Mouse (Mus musculus): ENCODE measurements at regions not wholly inside any gene's neighbourhood (a gene's known extent, or its start where the extent isn't known, plus 50 kb on each side); places are given as distances from the start of the nearest gene placed in this dataset.

DNA sequence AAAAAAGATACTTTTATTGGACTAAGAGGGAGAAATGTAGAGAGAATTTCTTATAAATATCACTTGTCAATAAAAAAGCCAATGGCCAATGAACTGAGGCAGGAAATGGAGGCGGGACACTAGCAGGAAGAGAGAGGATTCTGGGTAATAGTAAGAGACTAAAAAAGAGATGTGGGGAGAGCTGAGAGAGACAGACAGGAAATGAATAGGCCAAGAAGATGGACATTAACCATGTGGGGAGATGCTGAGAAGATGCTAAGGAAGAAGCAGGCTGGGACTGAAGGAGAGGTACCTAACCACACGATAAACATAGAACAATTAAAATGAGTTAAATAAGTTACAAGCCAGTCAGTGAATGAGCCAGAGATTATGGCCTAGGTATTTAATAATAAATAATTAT lies 181.0 kb upstream of the Nfe2l3 start:
- Histone ChIP-seq H3K36me3 (ENCODE audit: control insufficient read depth, insufficient read depth, low read length) (no peaks in the 10 kb centered on the region), H3K4me1 (ENCODE audit: control insufficient read depth, insufficient read depth, low read length) (no peaks in the 10 kb centered on the region), H3K27me3 (ENCODE audit: control insufficient read depth, insufficient read depth, low read length) (no peaks in the 10 kb centered on the region), H3K9me3 (ENCODE audit: control insufficient read depth, low read length) (no peaks in the 10 kb centered on the region), H3K4me2 (ENCODE audit: low read depth, low read length) (no peak overlapping the region), H3K9ac (replicated peaks; ENCODE audit: low read depth, low read length) (no peak overlapping the region), H3K27ac (ENCODE audit: low read depth, low read length) (no peak overlapping the region), H3K4me3 (ENCODE audit: low read depth, low read length) (no peak overlapping the region)
- 88% methylated on average over 2 of the region's 2 CpGs for WGBS
- no peak for ATAC-seq (ENCODE audit: low read depth)

DNA sequence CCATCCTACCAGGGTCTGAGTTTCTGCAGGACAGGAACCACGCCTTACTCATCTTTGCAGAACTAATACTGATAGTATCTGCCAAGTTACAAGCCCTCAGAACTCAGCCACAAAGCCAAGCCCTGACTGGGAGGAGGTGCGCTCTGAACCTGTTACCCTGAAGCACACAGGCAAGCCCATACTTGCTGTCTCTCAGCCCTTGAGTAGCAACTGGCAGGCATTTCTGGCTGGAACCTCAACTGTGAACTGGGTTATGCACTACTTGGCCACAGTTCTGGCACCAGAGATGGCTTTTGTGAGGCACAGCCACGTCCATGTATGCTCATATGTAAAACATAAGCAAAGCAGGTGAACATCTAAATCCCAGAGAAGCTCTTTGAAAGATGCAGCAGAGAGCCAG lies 179.7 kb upstream of the Nfe2l3 start:
- no peak for ATAC-seq (ENCODE audit: low read depth)
- H3K36me3 ChIP-seq (ENCODE audit: control insufficient read depth, insufficient read depth, low read length) = no peaks in the 10 kb centered on the region
- H3K9me3 ChIP-seq (ENCODE audit: control insufficient read depth, low read length) = no peaks in the 10 kb centered on the region
- no peaks in the 10 kb centered on the region for H3K27me3 ChIP-seq (ENCODE audit: control insufficient read depth, insufficient read depth, low read length)
- H3K4me2 ChIP-seq (ENCODE audit: low read depth, low read length) = no peak overlapping the region
- H3K4me1 ChIP-seq (ENCODE audit: control insufficient read depth, insufficient read depth, low read length) = no peaks in the 10 kb centered on the region
- no peak overlapping the region for H3K27ac ChIP-seq (ENCODE audit: low read depth, low read length)
- no peak overlapping the region for H3K9ac ChIP-seq (replicated peaks; ENCODE audit: low read depth, low read length)
- no peak overlapping the region for H3K4me3 ChIP-seq (ENCODE audit: low read depth, low read length)
- 88% methylated on average over 3 of the region's 3 CpGs for WGBS

DNA sequence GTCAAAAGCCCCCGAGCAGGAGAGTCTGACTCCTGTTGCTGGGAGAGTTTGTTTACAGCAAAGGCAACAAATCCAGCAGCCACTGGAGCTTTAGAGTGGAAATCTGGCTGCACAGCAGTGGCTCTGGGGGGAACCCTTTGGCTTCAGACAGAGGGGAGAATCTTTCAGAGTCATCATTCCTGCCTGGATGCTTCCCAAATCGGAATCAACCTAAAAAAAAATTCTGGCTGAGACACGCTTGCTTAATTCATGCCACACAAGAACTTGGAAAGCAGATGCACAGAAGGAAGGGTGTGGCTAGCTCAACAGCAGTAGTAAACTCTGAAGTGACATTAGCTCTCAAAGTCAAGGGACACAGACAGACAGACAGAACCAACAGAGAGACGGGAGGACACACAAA lies 175.8 kb upstream of the Nfe2l3 start:
- WGBS = 81% methylated on average over 4 of the region's 4 CpGs
- no peak overlapping the region for H3K9ac ChIP-seq (replicated peaks; ENCODE audit: low read depth, low read length)
- H3K9me3 ChIP-seq (ENCODE audit: control insufficient read depth, low read length) = no peaks in the 10 kb centered on the region
- H3K4me3 ChIP-seq (ENCODE audit: low read depth, low read length) = no peak overlapping the region
- H3K27me3 ChIP-seq (ENCODE audit: control insufficient read depth, insufficient read depth, low read length) = no peaks in the 10 kb centered on the region
- no peak for ATAC-seq (ENCODE audit: low read depth)
- no peak overlapping the region for H3K27ac ChIP-seq (ENCODE audit: low read depth, low read length)
- H3K4me1 ChIP-seq (ENCODE audit: control insufficient read depth, insufficient read depth, low read length) = no peaks in the 10 kb centered on the region
- no peaks in the 10 kb centered on the region for H3K36me3 ChIP-seq (ENCODE audit: control insufficient read depth, insufficient read depth, low read length)
- no peak overlapping the region for H3K4me2 ChIP-seq (ENCODE audit: low read depth, low read length)

DNA sequence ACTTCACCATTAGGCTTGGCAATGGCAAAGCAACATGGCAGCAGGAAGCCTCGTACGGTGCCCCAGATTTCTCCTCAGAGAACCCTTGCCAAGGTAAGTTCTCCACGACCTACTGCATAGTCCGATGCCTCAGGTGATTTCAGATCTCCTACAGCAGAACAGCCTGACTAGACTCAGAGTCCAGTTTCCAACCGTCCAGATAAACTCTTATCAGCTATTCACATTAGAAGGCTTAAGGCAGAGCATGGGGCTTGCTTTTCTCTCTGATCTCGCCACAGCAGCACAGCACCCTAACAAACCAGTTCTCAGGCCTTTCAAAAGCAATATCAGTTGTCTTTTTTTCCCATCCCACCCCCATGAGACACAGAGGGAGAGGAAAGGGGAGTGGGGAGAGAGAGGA lies 174.9 kb upstream of the Nfe2l3 start:
- Histone ChIP-seq H3K4me3 (ENCODE audit: low read depth, low read length) (no peak overlapping the region), H3K9me3 (ENCODE audit: control insufficient read depth, low read length) (no peaks in the 10 kb centered on the region), H3K36me3 (ENCODE audit: control insufficient read depth, insufficient read depth, low read length) (no peaks in the 10 kb centered on the region), H3K27ac (ENCODE audit: low read depth, low read length) (no peak overlapping the region), H3K4me1 (ENCODE audit: control insufficient read depth, insufficient read depth, low read length) (no peaks in the 10 kb centered on the region), H3K4me2 (ENCODE audit: low read depth, low read length) (no peak overlapping the region), H3K9ac (replicated peaks; ENCODE audit: low read depth, low read length) (no peak overlapping the region), H3K27me3 (ENCODE audit: control insufficient read depth, insufficient read depth, low read length) (no peaks in the 10 kb centered on the region)
- WGBS = 91% methylated on average over 6 of the region's 6 CpGs
- no peak for ATAC-seq (ENCODE audit: low read depth)

DNA sequence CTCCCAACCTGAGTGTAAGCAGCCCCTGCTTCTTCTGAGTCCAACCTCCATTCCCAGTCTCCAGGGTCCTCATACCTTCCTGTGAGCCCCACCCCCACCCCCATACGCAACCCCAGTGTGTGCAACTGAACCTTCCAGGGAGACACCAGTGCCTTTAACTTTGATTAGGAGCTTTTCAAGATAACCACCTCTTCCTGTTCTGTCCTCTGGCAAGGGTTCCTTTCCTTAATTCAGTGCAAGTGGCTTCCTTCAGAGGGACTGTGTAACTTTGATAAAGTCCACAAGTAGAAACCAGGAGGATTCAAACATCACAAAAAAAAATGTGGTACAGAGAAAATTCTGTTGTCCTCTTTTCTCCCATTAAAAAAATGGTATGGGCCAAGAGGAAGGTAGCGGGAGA lies 174.2 kb upstream of the Nfe2l3 start:
- Histone ChIP-seq H3K4me3 (ENCODE audit: low read depth, low read length) (no peak overlapping the region), H3K9me3 (ENCODE audit: control insufficient read depth, low read length) (no peaks in the 10 kb centered on the region), H3K27ac (ENCODE audit: low read depth, low read length) (no peak overlapping the region), H3K4me2 (ENCODE audit: low read depth, low read length) (no peak overlapping the region), H3K27me3 (ENCODE audit: control insufficient read depth, insufficient read depth, low read length) (no peaks in the 10 kb centered on the region), H3K4me1 (ENCODE audit: control insufficient read depth, insufficient read depth, low read length) (no peaks in the 10 kb centered on the region), H3K36me3 (ENCODE audit: control insufficient read depth, insufficient read depth, low read length) (no peaks in the 10 kb centered on the region), H3K9ac (replicated peaks; ENCODE audit: low read depth, low read length) (no peak overlapping the region)
- WGBS = 95% methylated on average over 2 of the region's 2 CpGs
- no peak for ATAC-seq (ENCODE audit: low read depth)

DNA sequence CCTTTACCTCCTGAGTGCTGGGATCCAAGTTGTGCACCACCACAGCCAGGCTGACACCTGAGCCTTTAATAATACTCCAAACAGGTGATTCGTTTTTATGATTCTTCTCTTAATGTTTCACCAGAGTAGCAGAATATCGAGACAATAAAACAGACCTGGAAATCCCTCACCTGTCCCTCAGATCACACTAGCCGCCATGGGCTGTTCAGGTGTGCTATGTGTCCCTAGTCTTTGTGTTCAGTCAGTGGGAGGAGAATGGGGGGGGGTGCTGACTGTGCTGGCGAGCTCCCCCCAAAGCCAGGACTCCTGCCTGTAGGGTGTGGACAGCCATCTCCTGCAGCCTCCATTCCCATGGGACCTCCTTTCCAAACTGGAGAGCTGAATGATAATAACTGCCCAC lies 168.9 kb upstream of the Nfe2l3 start:
- Histone ChIP-seq H3K27ac (ENCODE audit: low read depth, low read length) (no peak overlapping the region), H3K9me3 (ENCODE audit: control insufficient read depth, low read length) (no peaks in the 10 kb centered on the region), H3K36me3 (ENCODE audit: control insufficient read depth, insufficient read depth, low read length) (no peaks in the 10 kb centered on the region), H3K27me3 (ENCODE audit: control insufficient read depth, insufficient read depth, low read length) (no peaks in the 10 kb centered on the region), H3K4me1 (ENCODE audit: control insufficient read depth, insufficient read depth, low read length) (no peaks in the 10 kb centered on the region), H3K4me3 (ENCODE audit: low read depth, low read length) (no peak overlapping the region), H3K9ac (replicated peaks; ENCODE audit: low read depth, low read length) (no peak overlapping the region), H3K4me2 (ENCODE audit: low read depth, low read length) (no peak overlapping the region)
- 89% methylated on average over 4 of the region's 4 CpGs for WGBS
- ATAC-seq (ENCODE audit: low read depth) = no peak

DNA sequence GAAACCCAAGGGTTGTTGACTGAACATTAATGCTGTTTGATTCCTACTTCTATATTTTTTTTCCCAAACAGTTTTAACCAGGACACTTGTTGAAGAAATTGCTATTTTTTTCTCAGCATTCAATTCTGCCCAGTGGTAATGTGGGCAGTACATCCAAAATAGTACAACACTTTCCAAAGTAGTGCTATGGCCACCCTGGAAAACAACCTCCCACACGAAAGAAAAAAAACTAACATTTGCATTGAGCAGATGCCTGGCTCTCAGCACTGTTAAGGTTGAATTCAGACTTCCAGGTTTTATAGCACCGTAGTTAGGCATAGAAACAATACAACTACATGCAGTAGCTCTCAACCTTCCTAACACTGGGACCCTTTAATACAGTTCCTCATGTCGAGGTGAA lies 167.1 kb upstream of the Nfe2l3 start:
- H3K36me3 ChIP-seq (ENCODE audit: control insufficient read depth, insufficient read depth, low read length) = no peaks in the 10 kb centered on the region
- 67% methylated on average over 3 of the region's 3 CpGs for WGBS
- no peaks in the 10 kb centered on the region for H3K9me3 ChIP-seq (ENCODE audit: control insufficient read depth, low read length)
- H3K27me3 ChIP-seq (ENCODE audit: control insufficient read depth, insufficient read depth, low read length) = 0 out of 2 replicates have a peak, but pooled peaks cover 4% of the 10 kb centered on the region
- peaks cover 1% of the 10 kb centered on the region; the same call in 1 of the 2 replicates for H3K4me1 ChIP-seq (ENCODE audit: control insufficient read depth, insufficient read depth, low read length)
- H3K9ac ChIP-seq (replicated peaks; ENCODE audit: low read depth, low read length) = no peak overlapping the region
- no peak overlapping the region for H3K27ac ChIP-seq (ENCODE audit: low read depth, low read length)
- no peak overlapping the region for H3K4me2 ChIP-seq (ENCODE audit: low read depth, low read length)
- no peak overlapping the region for H3K4me3 ChIP-seq (ENCODE audit: low read depth, low read length)
- ATAC-seq (ENCODE audit: low read depth) = no peak

DNA sequence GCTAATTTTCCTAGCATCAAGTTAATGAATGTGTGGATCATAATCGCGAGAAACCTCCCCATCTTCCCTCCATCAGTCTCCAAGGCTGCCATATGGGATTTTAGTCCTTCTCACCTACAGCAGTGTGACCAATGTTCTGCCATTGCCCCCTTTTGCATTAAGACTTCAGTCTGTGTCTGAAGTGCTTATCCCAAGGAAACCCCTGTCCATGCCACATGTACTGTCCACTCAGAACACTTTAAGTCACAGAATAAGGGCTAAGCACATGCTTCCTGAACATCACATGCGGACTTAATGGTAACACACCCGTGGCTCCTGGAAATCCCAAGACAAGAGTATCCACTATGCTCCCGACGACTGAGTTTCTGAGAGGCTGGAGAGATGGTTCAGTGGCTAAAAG lies 165.7 kb upstream of the Nfe2l3 start:
- Histone ChIP-seq H3K4me2 (ENCODE audit: low read depth, low read length) (no peak overlapping the region), H3K9me3 (ENCODE audit: control insufficient read depth, low read length) (no peaks in the 10 kb centered on the region), H3K36me3 (ENCODE audit: control insufficient read depth, insufficient read depth, low read length) (no peaks in the 10 kb centered on the region), H3K27ac (ENCODE audit: low read depth, low read length) (no peak overlapping the region), H3K27me3 (ENCODE audit: control insufficient read depth, insufficient read depth, low read length) (0 out of 2 replicates have a peak, but pooled peaks cover 4% of the 10 kb centered on the region), H3K9ac (replicated peaks; ENCODE audit: low read depth, low read length) (no peak overlapping the region), H3K4me3 (ENCODE audit: low read depth, low read length) (no peak overlapping the region), H3K4me1 (ENCODE audit: control insufficient read depth, insufficient read depth, low read length) (peaks cover 5% of the 10 kb centered on the region; the same call in 1 of the 2 replicates)
- 81% methylated on average over 6 of the region's 6 CpGs for WGBS
- ATAC-seq (ENCODE audit: low read depth) = no peak

DNA sequence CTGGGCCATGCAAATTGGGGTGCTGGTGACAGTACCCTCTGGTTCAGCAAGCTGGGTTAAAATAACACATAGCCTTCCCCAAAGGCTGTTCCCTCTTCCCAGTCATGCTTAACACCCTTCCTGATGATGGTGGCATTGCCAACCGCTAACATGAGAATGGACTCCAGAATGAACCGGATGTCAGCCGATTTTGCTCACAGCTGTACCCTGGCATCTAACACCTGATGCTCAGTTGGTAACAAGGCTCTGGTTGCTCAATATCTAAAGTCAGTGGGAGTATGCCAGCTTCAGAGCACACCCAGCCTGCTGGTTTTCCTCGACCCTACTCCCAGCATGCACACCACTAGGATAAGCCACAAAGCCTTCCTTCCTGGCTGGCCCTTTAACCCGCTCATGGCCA lies 164.6 kb upstream of the Nfe2l3 start:
- ATAC-seq (ENCODE audit: low read depth) = no peak

DNA sequence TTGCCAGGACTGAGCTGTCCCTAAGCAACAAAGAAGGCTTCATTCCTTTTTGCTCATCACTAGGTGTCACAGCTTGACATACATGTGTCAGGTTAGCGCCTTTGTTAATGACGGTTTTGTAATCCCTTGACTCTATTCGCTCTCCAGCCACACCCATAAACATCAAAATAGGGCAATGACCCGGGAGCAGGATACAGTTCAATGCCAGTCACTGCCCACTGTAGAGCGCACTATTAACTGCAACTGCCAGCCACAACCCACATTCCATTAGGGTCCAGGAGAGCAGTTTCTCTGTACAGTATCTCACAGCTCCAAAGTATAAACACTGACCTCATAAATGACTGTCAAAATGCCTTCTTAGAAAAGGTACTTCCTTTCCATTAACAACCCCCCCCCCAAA lies 163.5 kb upstream of the Nfe2l3 start:
- no peak overlapping the region for H3K4me3 ChIP-seq (ENCODE audit: low read depth, low read length)
- no peak overlapping the region for H3K4me2 ChIP-seq (ENCODE audit: low read depth, low read length)
- H3K36me3 ChIP-seq (ENCODE audit: control insufficient read depth, insufficient read depth, low read length) = no peaks in the 10 kb centered on the region
- no peaks in the 10 kb centered on the region for H3K9me3 ChIP-seq (ENCODE audit: control insufficient read depth, low read length)
- 81% methylated on average over 5 of the region's 5 CpGs for WGBS
- no peak for ATAC-seq (ENCODE audit: low read depth)
- H3K9ac ChIP-seq (replicated peaks; ENCODE audit: low read depth, low read length) = no peak overlapping the region
- peaks cover 5% of the 10 kb centered on the region; the same call in 1 of the 2 replicates for H3K4me1 ChIP-seq (ENCODE audit: control insufficient read depth, insufficient read depth, low read length)
- H3K27ac ChIP-seq (ENCODE audit: low read depth, low read length) = no peak overlapping the region
- H3K27me3 ChIP-seq (ENCODE audit: control insufficient read depth, insufficient read depth, low read length) = 0 out of 2 replicates have a peak, but pooled peaks cover 4% of the 10 kb centered on the region

More for the DNA sequence above, 164.6 kb upstream of the Nfe2l3 start:
- no peak overlapping the region for H3K9ac ChIP-seq (replicated peaks; ENCODE audit: low read depth, low read length)
- no peaks in the 10 kb centered on the region for H3K36me3 ChIP-seq (ENCODE audit: control insufficient read depth, insufficient read depth, low read length)
- 0 out of 2 replicates have a peak, but pooled peaks cover 4% of the 10 kb centered on the region for H3K27me3 ChIP-seq (ENCODE audit: control insufficient read depth, insufficient read depth, low read length)
- WGBS = 93% methylated on average over 5 of the region's 5 CpGs
- no peak overlapping the region for H3K27ac ChIP-seq (ENCODE audit: low read depth, low read length)
- H3K4me1 ChIP-seq (ENCODE audit: control insufficient read depth, insufficient read depth, low read length) = peaks cover 5% of the 10 kb centered on the region; the same call in 1 of the 2 replicates
- no peaks in the 10 kb centered on the region for H3K9me3 ChIP-seq (ENCODE audit: control insufficient read depth, low read length)
- H3K4me3 ChIP-seq (ENCODE audit: low read depth, low read length) = no peak overlapping the region
- no peak overlapping the region for H3K4me2 ChIP-seq (ENCODE audit: low read depth, low read length)
